Mouse (Mus musculus): ENCODE measurements at regions not wholly inside any gene's neighbourhood (a gene's known extent, or its start where the extent isn't known, plus 50 kb on each side); places are given as distances from the start of the nearest gene placed in this dataset.
A peak's percentile ranks its signal among the peaks of the same experiment; 100 is the strongest.

GRCm38 (mm10) chr2:46924189-46924588 is 1807.0 kb upstream of the Zeb2 start:
- Histone ChIP-seq H3K4me1 (ENCODE audit: control insufficient read depth in 1 of 2, insufficient read depth in 2 of 2, low read length in 2 of 2) (no peaks in the 10 kb centered on the region), H3K9ac (ENCODE audit: control insufficient read depth, low read depth, low read length, poor library complexity, severe bottlenecking) (no peak overlapping the region), H3K36me3 (ENCODE audit: control insufficient read depth in 1 of 2, insufficient read depth in 2 of 2, low read length in 2 of 2) (no peaks in the 10 kb centered on the region), H3K79me2 (ENCODE audit: control insufficient read depth, insufficient read depth, low read length, poor library complexity) (no peaks in the 10 kb centered on the region), H3K27ac (ENCODE audit: control insufficient read depth, low read depth, low read length) (no peak overlapping the region), H3K4me3 (ENCODE audit: control insufficient read depth in 1 of 2, insufficient read depth in 1 of 2, low read depth in 2 of 2, low read length in 2 of 2) (no peak overlapping the region), H3K27me3 (ENCODE audit: control insufficient read depth in 1 of 2, insufficient read depth in 2 of 2, low read length in 2 of 2) (no peaks in the 10 kb centered on the region), H3K9me3 (replicated peaks; ENCODE audit: insufficient read depth, low read length) (no peaks in the 10 kb centered on the region)
- no peak for DNase-seq (ENCODE audit: low read depth, low spot score)
- TF ChIP-seq USF1 (IDR thresholded peaks at IDR 0.05; ENCODE audit: low read depth, low read length) = peak; percentile 74
- TF ChIP-seq CHD1 (IDR thresholded peaks at IDR 0.05; ENCODE audit: low read depth, low read length) = no peak
- TF ChIP-seq MXI1 (IDR thresholded peaks at IDR 0.05; ENCODE audit: low read depth, low read length) = no peak
- TF ChIP-seq RCOR1 (IDR thresholded peaks at IDR 0.05; ENCODE audit: low read depth, low read length) = no peak
- no peak for TF ChIP-seq MEF2A (IDR thresholded peaks at IDR 0.05; ENCODE audit: extremely low read depth, insufficient replicate concordance, low read depth, low read length, poor library complexity, severe bottlenecking)

- no peak for DNase-seq (ENCODE audit: low read depth, low spot score)
- Histone ChIP-seq H3K9ac (ENCODE audit: control insufficient read depth, low read depth, low read length, poor library complexity, severe bottlenecking) (no peak overlapping the region), H3K4me1 (ENCODE audit: control insufficient read depth in 1 of 2, insufficient read depth in 2 of 2, low read length in 2 of 2) (no peaks in the 10 kb centered on the region), H3K4me3 (ENCODE audit: control insufficient read depth in 1 of 2, insufficient read depth in 1 of 2, low read depth in 2 of 2, low read length in 2 of 2) (no peak overlapping the region), H3K27ac (ENCODE audit: control insufficient read depth, low read depth, low read length) (no peak overlapping the region), H3K36me3 (ENCODE audit: control insufficient read depth in 1 of 2, insufficient read depth in 2 of 2, low read length in 2 of 2) (no peaks in the 10 kb centered on the region), H3K79me2 (ENCODE audit: control insufficient read depth, insufficient read depth, low read length, poor library complexity) (no peaks in the 10 kb centered on the region), H3K27me3 (ENCODE audit: control insufficient read depth in 1 of 2, insufficient read depth in 2 of 2, low read length in 2 of 2) (no peaks in the 10 kb centered on the region), H3K9me3 (replicated peaks; ENCODE audit: insufficient read depth, low read length) (no peaks in the 10 kb centered on the region)
- TF ChIP-seq POLR2AphosphoS5 (IDR thresholded peaks at IDR 0.05; ENCODE audit: borderline replicate concordance, low read depth, low read length) (no peak), GATA1 (IDR thresholded peaks at IDR 0.05; ENCODE audit: low read depth, low read length) (no peak), ZC3H11A (IDR thresholded peaks at IDR 0.05; ENCODE audit: low read depth, low read length) (no peak), ZMIZ1 (IDR thresholded peaks at IDR 0.05; ENCODE audit: low read depth, low read length) (no peak), MYB (IDR thresholded peaks at IDR 0.05; ENCODE audit: low read depth, low read length) (no peak)
Measured at GRCm38 (mm10) chr2:46913496-46913895, 1796.3 kb upstream of the Zeb2 start.

- no peaks in the 10 kb centered on the region for H3K4me1 ChIP-seq (ENCODE audit: control insufficient read depth in 1 of 2, insufficient read depth in 2 of 2, low read length in 2 of 2)
- no peak for DNase-seq (ENCODE audit: low read depth, low spot score)
- no peak overlapping the region for H3K4me3 ChIP-seq (ENCODE audit: control insufficient read depth in 1 of 2, insufficient read depth in 1 of 2, low read depth in 2 of 2, low read length in 2 of 2)
- TF ChIP-seq MYC (IDR thresholded peaks at IDR 0.05; ENCODE audit: low read depth, low read length) = no peak
- TF ChIP-seq KAT2A (conservative IDR thresholded peaks at IDR 0.05; ENCODE audit: low read depth, low read length) = no peak
- no peak for TF ChIP-seq TAL1 (IDR thresholded peaks at IDR 0.05; ENCODE audit: low read length)
- no peak for TF ChIP-seq ELF1 (IDR thresholded peaks at IDR 0.05; ENCODE audit: low read depth, low read length)
- no peak for TF ChIP-seq GABPA (IDR thresholded peaks at IDR 0.05; ENCODE audit: low read depth, low read length)
- no peak for TF ChIP-seq POLR2AphosphoS5 (IDR thresholded peaks at IDR 0.05; ENCODE audit: borderline replicate concordance, low read depth, low read length)
- H3K79me2 ChIP-seq (ENCODE audit: control insufficient read depth, insufficient read depth, low read length, poor library complexity) = no peaks in the 10 kb centered on the region
- no peak overlapping the region for H3K9ac ChIP-seq (ENCODE audit: control insufficient read depth, low read depth, low read length, poor library complexity, severe bottlenecking)
- no peaks in the 10 kb centered on the region for H3K27me3 ChIP-seq (ENCODE audit: control insufficient read depth in 1 of 2, insufficient read depth in 2 of 2, low read length in 2 of 2)
- no peaks in the 10 kb centered on the region for H3K9me3 ChIP-seq (replicated peaks; ENCODE audit: insufficient read depth, low read length)
- H3K36me3 ChIP-seq (ENCODE audit: control insufficient read depth in 1 of 2, insufficient read depth in 2 of 2, low read length in 2 of 2) = no peaks in the 10 kb centered on the region
- no peak overlapping the region for H3K27ac ChIP-seq (ENCODE audit: control insufficient read depth, low read depth, low read length)
Measured at GRCm38 (mm10) chr2:46883216-46883615, 1766.0 kb upstream of the Zeb2 start.

Measured in MEL (cell line).